ENCODE assay signal across 27 mouse cellular contexts in the genomic region with DNA sequence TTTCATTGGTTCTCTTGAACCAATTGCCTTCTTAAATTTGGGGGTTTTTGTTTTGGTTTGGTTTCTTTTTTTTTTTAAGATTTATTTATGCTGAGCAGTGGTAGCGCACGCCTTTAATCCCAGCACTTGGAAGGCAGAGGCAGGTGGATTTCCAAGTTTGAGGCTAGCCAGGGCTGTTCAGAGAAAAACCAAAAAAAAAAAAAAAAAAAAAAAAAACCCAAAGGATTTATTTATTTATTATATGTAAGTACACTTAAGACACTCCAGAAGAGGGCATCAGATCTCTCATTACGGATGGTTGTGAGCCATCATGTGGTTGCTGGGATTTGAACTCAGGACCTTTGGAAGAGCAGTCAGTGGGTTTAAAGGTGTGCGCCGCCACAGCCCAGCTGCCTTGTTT. TPM values are rescaled to one million over a fixed set of nuclear protein-coding genes. Genes with fewer than 3 reads are reported as not detected.
"Had no signal": no experiment of that assay in that cellular context is flagged by ENCODE, and none has a peak within 500 bp of the region (broad histone marks: within the 10 kb centered on the region; RNA-seq: fewer than 3 reads in every experiment).

No protein-coding gene starts in this region.

- H3K4me3 ChIP-seq: midbrain, embryonic 10.5 days; midbrain, embryonic 12.5 days; myocyte; neural tube, embryonic 13.5 days; neural tube, embryonic 15.5 days had no signal

- ATAC-seq: midbrain, embryonic 16.5 days had no signal

- H3K27ac ChIP-seq: midbrain, embryonic 10.5 days; midbrain, embryonic 12.5 days; neural tube, embryonic 13.5 days; neural tube, embryonic 15.5 days had no signal

- DNase-seq: lung, adult 18-20 months; lung, embryonic 14.5 days; lung, postnatal 10 days; lung, postnatal 4 days; midbrain, embryonic 14.5 days; retina, postnatal 1 day; right cerebral cortex, adult 18-20 months; right cerebral cortex, postnatal 25 days; right cerebral cortex, postnatal 4 days; spleen, adult 18-20 months; thymus, adult 18-20 months; thymus, postnatal 14 days; thymus, postnatal 36 days had no signal

- H3K27me3 ChIP-seq: midbrain, embryonic 12.5 days; neural tube, embryonic 13.5 days; neural tube, embryonic 15.5 days had no signal

- H3K9me3 ChIP-seq: midbrain, embryonic 10.5 days; midbrain, embryonic 12.5 days; neural tube, embryonic 13.5 days; neural tube, embryonic 15.5 days had no signal

- H3K9ac ChIP-seq: lung, embryonic 14.5 days; midbrain, embryonic 12.5 days; neural tube, embryonic 13.5 days; neural tube, embryonic 15.5 days had no signal

- H3K4me1 ChIP-seq: midbrain, embryonic 10.5 days; midbrain, embryonic 12.5 days; neural tube, embryonic 13.5 days; neural tube, embryonic 15.5 days had no signal

- H3K4me2 ChIP-seq: lung, embryonic 14.5 days; midbrain, embryonic 12.5 days; neural tube, embryonic 13.5 days; neural tube, embryonic 15.5 days had no signal

RNA-seq across cellular contexts. Expression of a gene that starts 42.9 kb away (rescaled TPM):
- total RNA-seq: megakaryocyte, adult 5-6 weeks; megakaryocyte-erythroid progenitor cell, adult 5-6 weeks had no signal
- polyA plus RNA-seq: lung, embryonic 14.5 days; lung, embryonic 16.5 days; midbrain, embryonic 10.5 days; midbrain, embryonic 12.5 days; midbrain, embryonic 14.5 days; midbrain, embryonic 16.5 days; myocyte; neural tube, embryonic 11.5 days; neural tube, embryonic 13.5 days; neural tube, embryonic 15.5 days; small intestine, adult 2 months; stomach, embryonic 14.5 days; stomach, embryonic 16.5 days; thymus, postnatal 0 days had no signal
